Mouse (Mus musculus) heart, postnatal 0 days (tissue): ENCODE measurements around the gene Tmbim1. TPM values are rescaled to one million over a fixed set of nuclear protein-coding genes. Genes with fewer than 3 reads are reported as not detected.
A peak's percentile ranks its signal among the peaks of the same experiment; 100 is the strongest.

Experiments used
- ATAC-seq: fragments of 200-750 bp; cut with Nextera tagmentation; 2 replicates; pipeline ENCODE4 v1.8.0; 2017; ENCODE audit warnings: low read depth, moderate number of reproducible peaks, moderate library complexity; ENCODE audit not compliant: insufficient read depth
- DNase-seq: peaks from one replicate; pipeline ENCODE4 v3.0.0-alpha.2; 2016; ENCODE audit warnings: low spot score
- H3K27ac ChIP-seq: fragments of 300-500 bp; sonication (generic); 2 replicates; pipeline ENCODE4 v1.5.1; 2014; ENCODE audit warnings: low read depth, mild to moderate bottlenecking
- H3K27me3 ChIP-seq: fragments of 300-500 bp; sonication (generic); 2 replicates; pipeline ENCODE4 v1.6.1; 2014; ENCODE audit warnings: low read length, mixed read lengths; ENCODE audit not compliant: control insufficient read depth, insufficient read depth
- H3K36me3 ChIP-seq: fragments of 300-500 bp; sonication (generic); replicated peaks from 2 replicates; pipeline ENCODE4 v1.6.1; 2014; ENCODE audit warnings: low read length, mixed read lengths; ENCODE audit not compliant: control insufficient read depth, insufficient read depth
- H3K4me1 ChIP-seq: fragments of 300-500 bp; sonication (generic); 2 replicates; pipeline ENCODE4 v1.6.1; 2014; ENCODE audit warnings: antibody characterized with exemption; ENCODE audit not compliant: control insufficient read depth, insufficient read depth
- H3K4me2 ChIP-seq: fragments of 300-500 bp; sonication (generic); 2 replicates; pipeline ENCODE4 v1.6.1; 2014; ENCODE audit warnings: low read depth, mild to moderate bottlenecking, low read length, moderate library complexity
- H3K4me3 ChIP-seq: fragments of 300-500 bp; sonication (generic); 2 replicates; pipeline ENCODE4 v1.5.1; 2014; ENCODE audit warnings: low read depth, low read length
- H3K9ac ChIP-seq: fragments of 300-500 bp; sonication (generic); replicated peaks from 2 replicates; pipeline ENCODE4 v1.6.1; 2014; ENCODE audit warnings: low read depth, low read length, mixed read lengths
- H3K9me3 ChIP-seq: fragments of 300-500 bp; sonication (generic); replicated peaks from 2 replicates; pipeline ENCODE4 v1.6.1; 2016; ENCODE audit warnings: low read length; ENCODE audit not compliant: control insufficient read depth
- CTCF ChIP-seq: IDR thresholded peaks from 2 replicates; pipeline ENCODE4 v1.5.1; 2016; ENCODE audit warnings: antibody characterized with exemption, control low read depth, low read depth
- EP300 ChIP-seq: IDR thresholded peaks from 2 replicates; pipeline ENCODE4 v1.6.1; 2016; ENCODE audit warnings: antibody characterized with exemption, low read depth
- WGBS: fragments of 180-500 bp; shearing (Covaris S2); extraction: QIAGEN DNeasy Blood & Tissue Kit; methylation state at CpG from one replicate; pipeline ENCODE4 v1.1.7; 2014; 5-methylcytosine and 5-hydroxymethylcytosine counted together
- polyA plus RNA-seq: library from polyadenylated mRNA; unstranded; fragments of >200 nt; fragmentation: Nextera tagmentation; extraction: Ambion mirVana; gene quantifications from 2 replicates; pipeline ENCODE4 v1.2.1, GENCODE M21; 2015
- total RNA-seq: library from RNA; depleted of rRNA; stranded (reverse); fragments of >200 nt; gene quantifications from 2 replicates; pipeline ENCODE4 v1.2.3, GENCODE M21; 2014; ENCODE audit warnings: low replicate concordance

The Tmbim1 gene
- total and polyA plus RNA-seq, 2 experiments from 2014 or later: 41.6 to 100 TPM

- H3K4me3 ChIP-seq: no peak overlapping the region
- no peaks in the 10 kb centered on the region for H3K36me3 ChIP-seq
- no peak overlapping the region for H3K4me2 ChIP-seq
- peak overlapping the region; percentile 79 for H3K27ac ChIP-seq
- DNase-seq (no peak), ATAC-seq (0 out of 2 replicates have a peak, but pooled peaks have one; percentile 31)
- H3K27me3 ChIP-seq: no peaks in the 10 kb centered on the region
- WGBS: 23% methylated on average over 3 of the region's 3 CpGs
- H3K9ac ChIP-seq: no peak overlapping the region
- no peaks in the 10 kb centered on the region for H3K9me3 ChIP-seq
- H3K4me1 ChIP-seq: peaks cover 24% of the 10 kb centered on the region
- TF ChIP-seq CTCF (no peak), EP300 (no peak)
These were observed 4.3 kb upstream of the Tmbim1 start for GRCm38 (mm10) chr1:74309767-74310166.

GRCm38 (mm10) chr1:74308001-74308964, 2.9 kb upstream of the Tmbim1 start:
- Histone ChIP-seq H3K27me3 (no peaks in the 10 kb centered on the region), H3K9ac (no peak overlapping the region), H3K4me2 (no peak overlapping the region), H3K4me3 (no peak overlapping the region), H3K9me3 (no peaks in the 10 kb centered on the region), H3K36me3 (no peaks in the 10 kb centered on the region), H3K27ac (no peak overlapping the region), H3K4me1 (peaks cover 24% of the 10 kb centered on the region)
- no peak for TF ChIP-seq CTCF
- TF ChIP-seq EP300: no peak
- DNase-seq (no peak), ATAC-seq (no peak)
- WGBS: 68% methylated on average over 10 of the region's 10 CpGs

- Histone ChIP-seq H3K36me3 (no peaks in the 10 kb centered on the region), H3K9ac (no peak overlapping the region), H3K27ac (no peak overlapping the region), H3K4me2 (no peak overlapping the region), H3K9me3 (no peaks in the 10 kb centered on the region), H3K27me3 (no peaks in the 10 kb centered on the region), H3K4me1 (peaks cover 26% of the 10 kb centered on the region), H3K4me3 (no peak overlapping the region)
- no peak for TF ChIP-seq CTCF
- no peak for TF ChIP-seq EP300
- 100% methylated on average over 1 of the region's 1 CpGs for WGBS
- DNase-seq (no peak), ATAC-seq (no peak)
These were observed 1.7 kb upstream of the Tmbim1 start for GRCm38 (mm10) chr1:74307146-74307545.

GRCm38 (mm10) chr1:74304946-74305345, 476 bp downstream of the Tmbim1 start:
- H3K36me3 ChIP-seq: no peaks in the 10 kb centered on the region
- ATAC-seq: no peak
- no peak overlapping the region for H3K4me2 ChIP-seq
- DNase-seq: no peak
- no peaks in the 10 kb centered on the region for H3K27me3 ChIP-seq
- H3K27ac ChIP-seq: no peak overlapping the region
- no peak overlapping the region; the same call in 1 of the 2 replicates for H3K9ac ChIP-seq
- no peak overlapping the region for H3K4me3 ChIP-seq
- 65% methylated on average over 4 of the region's 4 CpGs for WGBS
- H3K9me3 ChIP-seq: no peaks in the 10 kb centered on the region
- peaks cover 41% of the 10 kb centered on the region for H3K4me1 ChIP-seq
- TF ChIP-seq CTCF: no peak
- TF ChIP-seq EP300: no peak

- Histone ChIP-seq H3K36me3 (no peaks in the 10 kb centered on the region), H3K9me3 (no peaks in the 10 kb centered on the region), H3K9ac (peak overlapping the region; percentile 83), H3K27me3 (no peaks in the 10 kb centered on the region), H3K4me3 (peak overlapping the region; percentile 64), H3K4me1 (peaks cover 43% of the 10 kb centered on the region), H3K27ac (peak overlapping the region; percentile 91), H3K4me2 (peak overlapping the region; percentile 67)
- 8% methylated on average over 12 of the region's 12 CpGs for WGBS
- no peak; the same call in 1 of the 2 replicates for ATAC-seq
- DNase-seq: no peak
- TF ChIP-seq EP300 (no peak), CTCF (no peak)
These were observed 1.1 kb downstream of the Tmbim1 start for GRCm38 (mm10) chr1:74304339-74304790.
